Mouse (Mus musculus): Measurements from ENCODE around the gene Rbfox3. TPM values are rescaled to one million over a fixed set of nuclear protein-coding genes. Genes with fewer than 3 reads are reported as not detected.

Gene Rbfox3
- polyA plus RNA-seq, 1 experiment from 2014 or later: 0.09 TPM

GRCm38 (mm10) chr11:118511851-118512250 is 399.5 kb downstream of the Rbfox3 start:
- H3K36me3 ChIP-seq (ENCODE audit: control insufficient read depth, insufficient read depth, low read length): no peaks in the 10 kb centered on the region
- no peaks in the 10 kb centered on the region for H3K9me3 ChIP-seq (ENCODE audit: control insufficient read depth, low read length)
- no peak overlapping the region for H3K9ac ChIP-seq (ENCODE audit: low read length)
- no peak overlapping the region for H3K27ac ChIP-seq (replicated peaks in 1 of 2; ENCODE audit: control insufficient read depth in 1 of 2, insufficient read depth in 1 of 2, low read depth in 2 of 2, low read length in 2 of 2)
- no peak overlapping the region for H3K4me2 ChIP-seq (ENCODE audit: low read length)
- no peak for ATAC-seq (ENCODE audit: insufficient number of reproducible peaks, insufficient read depth, low FRiP score, low read depth)
- H3K4me3 ChIP-seq (ENCODE audit: control insufficient read depth in 1 of 2, insufficient read depth in 1 of 2, low read depth in 1 of 2, low read length in 2 of 2): no peak overlapping the region
- WGBS: 57% methylated on average over 6 of the region's 6 CpGs
- peaks cover 13% of the 10 kb centered on the region; the same call in 1 of the 2 replicates for H3K27me3 ChIP-seq (ENCODE audit: control insufficient read depth, insufficient read depth, low read length)
- no peaks in the 10 kb centered on the region for H3K4me1 ChIP-seq (ENCODE audit: control insufficient read depth in 2 of 2, insufficient read depth in 2 of 2, low read length in 2 of 2)

GRCm38 (mm10) chr11:118508341-118508740 is 403.1 kb downstream of the Rbfox3 start:
- Histone ChIP-seq H3K9me3 (ENCODE audit: control insufficient read depth, low read length) (no peaks in the 10 kb centered on the region), H3K4me2 (ENCODE audit: low read length) (no peak overlapping the region), H3K4me3 (ENCODE audit: control insufficient read depth in 1 of 2, insufficient read depth in 1 of 2, low read depth in 1 of 2, low read length in 2 of 2) (no peak overlapping the region), H3K36me3 (ENCODE audit: control insufficient read depth, insufficient read depth, low read length) (no peaks in the 10 kb centered on the region), H3K4me1 (ENCODE audit: control insufficient read depth in 2 of 2, insufficient read depth in 2 of 2, low read length in 2 of 2) (peaks cover 0 to 2% of the 10 kb centered on the region in 2 experiments; a peak in 2 of 4 replicates), H3K9ac (ENCODE audit: low read length) (no peak overlapping the region), H3K27ac (replicated peaks in 1 of 2; ENCODE audit: control insufficient read depth in 1 of 2, insufficient read depth in 1 of 2, low read depth in 2 of 2, low read length in 2 of 2) (no peak overlapping the region), H3K27me3 (ENCODE audit: control insufficient read depth, insufficient read depth, low read length) (peaks cover 41% of the 10 kb centered on the region)
- WGBS: 66% methylated on average over 7 of the region's 7 CpGs
- ATAC-seq (ENCODE audit: insufficient number of reproducible peaks, insufficient read depth, low FRiP score, low read depth): no peak

DNA sequence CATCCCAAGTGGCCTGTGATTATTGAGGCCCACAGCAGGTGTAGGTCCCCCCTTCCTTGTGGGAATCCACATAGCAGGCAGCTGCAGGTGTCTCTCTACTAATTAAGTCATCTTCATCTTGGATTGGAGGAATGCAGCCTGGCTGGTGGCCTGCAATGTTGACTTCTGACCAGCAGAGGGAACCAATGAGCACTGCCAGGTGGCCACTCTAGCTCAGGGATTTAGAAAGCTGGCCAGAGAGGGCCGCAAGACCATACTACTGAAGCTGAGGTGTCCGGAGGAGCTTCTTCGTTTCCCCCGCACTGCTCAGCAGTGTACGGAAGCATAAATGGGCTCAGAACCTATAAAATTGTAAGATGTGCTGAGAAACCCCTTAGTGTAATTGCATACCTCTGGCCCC is 403.5 kb downstream of the Rbfox3 start:
- no peaks in the 10 kb centered on the region for H3K9me3 ChIP-seq (ENCODE audit: control insufficient read depth, low read length)
- H3K4me1 ChIP-seq (ENCODE audit: control insufficient read depth in 2 of 2, insufficient read depth in 2 of 2, low read length in 2 of 2): peaks cover 0 to 4% of the 10 kb centered on the region in 2 experiments; a peak in 2 of 4 replicates
- peaks cover 46% of the 10 kb centered on the region for H3K27me3 ChIP-seq (ENCODE audit: control insufficient read depth, insufficient read depth, low read length)
- no peak overlapping the region for H3K9ac ChIP-seq (ENCODE audit: low read length)
- H3K27ac ChIP-seq (replicated peaks in 1 of 2; ENCODE audit: control insufficient read depth in 1 of 2, insufficient read depth in 1 of 2, low read depth in 2 of 2, low read length in 2 of 2): no peak overlapping the region
- H3K4me3 ChIP-seq (ENCODE audit: control insufficient read depth in 1 of 2, insufficient read depth in 1 of 2, low read depth in 1 of 2, low read length in 2 of 2): no peak overlapping the region
- ATAC-seq (ENCODE audit: insufficient number of reproducible peaks, insufficient read depth, low FRiP score, low read depth): no peak
- no peak overlapping the region for H3K4me2 ChIP-seq (ENCODE audit: low read length)
- H3K36me3 ChIP-seq (ENCODE audit: control insufficient read depth, insufficient read depth, low read length): no peaks in the 10 kb centered on the region
- 26% methylated on average over 5 of the region's 5 CpGs for WGBS

- Histone ChIP-seq H3K27ac (replicated peaks in 1 of 2; ENCODE audit: control insufficient read depth in 1 of 2, insufficient read depth in 1 of 2, low read depth in 2 of 2, low read length in 2 of 2) (no peak overlapping the region), H3K27me3 (ENCODE audit: control insufficient read depth, insufficient read depth, low read length) (peaks cover 53% of the 10 kb centered on the region), H3K9ac (ENCODE audit: low read length) (no peak overlapping the region), H3K36me3 (ENCODE audit: control insufficient read depth, insufficient read depth, low read length) (no peaks in the 10 kb centered on the region), H3K4me3 (ENCODE audit: control insufficient read depth in 1 of 2, insufficient read depth in 1 of 2, low read depth in 1 of 2, low read length in 2 of 2) (no peak overlapping the region), H3K9me3 (ENCODE audit: control insufficient read depth, low read length) (no peaks in the 10 kb centered on the region), H3K4me2 (ENCODE audit: low read length) (no peak overlapping the region), H3K4me1 (ENCODE audit: control insufficient read depth in 2 of 2, insufficient read depth in 2 of 2, low read length in 2 of 2) (peaks cover 0 to 4% of the 10 kb centered on the region in 2 experiments; a peak in 2 of 4 replicates)
- WGBS: 71% methylated on average over 6 of the region's 6 CpGs
- no peak for ATAC-seq (ENCODE audit: insufficient number of reproducible peaks, insufficient read depth, low FRiP score, low read depth)
These were observed 404.3 kb downstream of the Rbfox3 start for GRCm38 (mm10) chr11:118507095-118507494.

- Histone ChIP-seq H3K4me3 (ENCODE audit: control insufficient read depth in 1 of 2, insufficient read depth in 1 of 2, low read depth in 1 of 2, low read length in 2 of 2) (no peak overlapping the region), H3K27me3 (ENCODE audit: control insufficient read depth, insufficient read depth, low read length) (peaks cover 46% of the 10 kb centered on the region), H3K9ac (ENCODE audit: low read length) (no peak overlapping the region), H3K4me2 (ENCODE audit: low read length) (no peak overlapping the region), H3K4me1 (ENCODE audit: control insufficient read depth in 2 of 2, insufficient read depth in 2 of 2, low read length in 2 of 2) (peaks cover 0 to 4% of the 10 kb centered on the region in 2 experiments; a peak in 2 of 4 replicates), H3K36me3 (ENCODE audit: control insufficient read depth, insufficient read depth, low read length) (no peaks in the 10 kb centered on the region), H3K27ac (replicated peaks in 1 of 2; ENCODE audit: control insufficient read depth in 1 of 2, insufficient read depth in 1 of 2, low read depth in 2 of 2, low read length in 2 of 2) (no peak overlapping the region), H3K9me3 (ENCODE audit: control insufficient read depth, low read length) (no peaks in the 10 kb centered on the region)
- WGBS: 63% methylated on average over 5 of the region's 5 CpGs
- ATAC-seq (ENCODE audit: insufficient number of reproducible peaks, insufficient read depth, low FRiP score, low read depth): no peak
These were observed 407.3 kb downstream of the Rbfox3 start for GRCm38 (mm10) chr11:118504180-118504454.

DNA sequence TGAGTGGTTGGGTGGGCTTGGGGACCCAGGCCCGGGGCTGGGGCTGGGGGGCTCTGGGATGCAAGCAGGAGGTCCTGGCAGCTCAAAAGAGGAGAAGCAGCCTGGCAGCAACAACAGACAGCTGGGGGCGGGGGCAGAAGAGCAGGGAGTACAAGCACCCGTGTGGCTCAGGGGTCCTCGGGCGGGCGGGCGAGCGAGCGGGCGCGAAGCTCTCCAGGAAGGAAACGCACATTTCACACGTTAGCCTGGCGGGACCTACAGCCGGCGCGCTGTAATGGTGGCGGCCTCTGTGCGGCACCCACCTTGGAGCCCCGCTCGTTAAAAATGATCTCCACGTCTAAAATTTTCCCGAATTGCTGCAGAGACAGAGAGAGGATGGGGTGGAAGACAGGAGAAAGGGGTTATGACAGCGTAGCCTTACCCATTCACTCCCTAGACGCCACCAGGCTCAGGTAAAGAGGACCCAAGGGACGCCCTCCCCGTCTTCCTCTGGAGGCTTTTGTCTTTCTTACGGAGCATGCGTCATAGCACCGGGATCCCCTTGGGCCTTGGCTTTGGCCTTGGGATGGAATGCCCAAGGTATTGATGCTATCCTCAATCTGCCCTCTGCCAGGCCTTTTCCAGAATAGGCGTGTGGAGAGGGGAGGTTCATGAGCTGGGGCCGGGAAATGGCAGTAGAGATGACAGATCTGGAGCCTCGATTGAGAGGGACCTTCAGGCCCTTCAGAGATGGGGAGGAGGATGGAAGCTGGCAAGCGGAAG is 407.8 kb downstream of the Rbfox3 start:
- Histone ChIP-seq H3K27ac (replicated peaks in 1 of 2; ENCODE audit: control insufficient read depth in 1 of 2, insufficient read depth in 1 of 2, low read depth in 2 of 2, low read length in 2 of 2) (no peak overlapping the region), H3K36me3 (ENCODE audit: control insufficient read depth, insufficient read depth, low read length) (no peaks in the 10 kb centered on the region), H3K9ac (ENCODE audit: low read length) (no peak overlapping the region), H3K4me3 (ENCODE audit: control insufficient read depth in 1 of 2, insufficient read depth in 1 of 2, low read depth in 1 of 2, low read length in 2 of 2) (no peak overlapping the region), H3K4me2 (ENCODE audit: low read length) (peak overlapping the region; percentile 25; the same call in 1 of the 2 replicates), H3K4me1 (ENCODE audit: control insufficient read depth in 2 of 2, insufficient read depth in 2 of 2, low read length in 2 of 2) (peaks cover 0 to 4% of the 10 kb centered on the region in 2 experiments; a peak in 2 of 4 replicates), H3K27me3 (ENCODE audit: control insufficient read depth, insufficient read depth, low read length) (peaks cover 47% of the 10 kb centered on the region), H3K9me3 (ENCODE audit: control insufficient read depth, low read length) (no peaks in the 10 kb centered on the region)
- no peak for ATAC-seq (ENCODE audit: insufficient number of reproducible peaks, insufficient read depth, low FRiP score, low read depth)
- WGBS: 16% methylated on average over 34 of the region's 34 CpGs

DNA sequence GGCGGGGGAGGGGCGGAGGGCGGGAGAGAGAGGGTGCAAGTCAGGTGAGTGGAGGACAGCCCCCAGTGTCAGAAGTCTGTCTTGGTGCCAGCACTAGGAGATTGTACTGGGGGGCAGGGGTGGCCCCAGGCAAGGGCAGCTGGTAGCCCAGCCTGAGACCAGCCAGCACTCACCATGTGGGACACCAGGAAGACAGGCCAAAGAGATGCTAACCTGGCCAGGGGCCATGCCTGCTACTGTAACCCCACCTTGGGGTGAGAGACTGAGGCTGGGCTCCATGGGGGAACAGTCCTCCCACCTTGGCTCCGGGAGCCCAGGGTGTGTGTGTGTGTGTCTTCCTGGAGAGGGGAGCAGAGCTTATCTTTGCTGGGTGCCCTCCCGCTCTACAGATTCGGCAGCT is 408.4 kb downstream of the Rbfox3 start:
- no peaks in the 10 kb centered on the region for H3K36me3 ChIP-seq (ENCODE audit: control insufficient read depth, insufficient read depth, low read length)
- no peaks in the 10 kb centered on the region for H3K9me3 ChIP-seq (ENCODE audit: control insufficient read depth, low read length)
- ATAC-seq (ENCODE audit: insufficient number of reproducible peaks, insufficient read depth, low FRiP score, low read depth): no peak
- H3K27me3 ChIP-seq (ENCODE audit: control insufficient read depth, insufficient read depth, low read length): peaks cover 50% of the 10 kb centered on the region
- no peak overlapping the region for H3K27ac ChIP-seq (replicated peaks in 1 of 2; ENCODE audit: control insufficient read depth in 1 of 2, insufficient read depth in 1 of 2, low read depth in 2 of 2, low read length in 2 of 2)
- H3K4me1 ChIP-seq (ENCODE audit: control insufficient read depth in 2 of 2, insufficient read depth in 2 of 2, low read length in 2 of 2): peaks cover 0 to 4% of the 10 kb centered on the region in 2 experiments; a peak in 2 of 4 replicates
- H3K9ac ChIP-seq (ENCODE audit: low read length): no peak overlapping the region
- WGBS: 40% methylated on average over 6 of the region's 6 CpGs
- no peak overlapping the region for H3K4me2 ChIP-seq (ENCODE audit: low read length)
- H3K4me3 ChIP-seq (ENCODE audit: control insufficient read depth in 1 of 2, insufficient read depth in 1 of 2, low read depth in 1 of 2, low read length in 2 of 2): no peak overlapping the region

All from heart, embryonic 14.5 days (tissue).